Mouse (Mus musculus) lung, postnatal 0 days (tissue): ENCODE measurements around the gene Gm20388. TPM values are rescaled to one million over a fixed set of nuclear protein-coding genes. Genes with fewer than 3 reads are reported as not detected.

Source experiments
- ATAC-seq: fragments of 200-750 bp; cut with Nextera tagmentation; 2 replicates; pipeline ENCODE4 v1.8.0; 2017; ENCODE audit warnings: moderate library complexity
- DNase-seq: peaks from one replicate; pipeline ENCODE4 v3.0.0-alpha.2; 2016; ENCODE audit warnings: low spot score
- H3K27ac ChIP-seq: fragments of 300-500 bp; sonication (generic); 2 replicates; pipeline ENCODE4 v1.5.1; 2014; ENCODE audit warnings: antibody characterized with exemption, mild to moderate bottlenecking, low read length, mixed read lengths
- H3K27me3 ChIP-seq: fragments of 300-500 bp; sonication (generic); replicated peaks from 2 replicates; pipeline ENCODE4 v1.6.1; 2014; ENCODE audit warnings: low read length, mixed read lengths; ENCODE audit not compliant: insufficient read depth
- H3K36me3 ChIP-seq: fragments of 300-500 bp; sonication (generic); 2 replicates; pipeline ENCODE4 v1.6.1; 2014; ENCODE audit warnings: low read length, mixed read lengths; ENCODE audit not compliant: insufficient read depth
- H3K4me1 ChIP-seq: fragments of 300-500 bp; sonication (generic); 2 replicates; pipeline ENCODE4 v1.6.1; 2014; ENCODE audit warnings: antibody characterized with exemption, low read depth, low read length, mixed read lengths; ENCODE audit not compliant: insufficient read depth
- H3K4me2 ChIP-seq: fragments of 300-500 bp; sonication (generic); replicated peaks from 2 replicates; pipeline ENCODE4 v1.6.1; 2014; ENCODE audit warnings: low read depth, mild to moderate bottlenecking, low read length, moderate library complexity, mixed read lengths
- H3K4me3 ChIP-seq: fragments of 300-500 bp; sonication (generic); 2 replicates; pipeline ENCODE4 v1.5.1; 2014; ENCODE audit warnings: low read depth, low read length
- H3K9ac ChIP-seq: fragments of 300-500 bp; sonication (generic); replicated peaks from 2 replicates; pipeline ENCODE4 v1.6.1; 2014; ENCODE audit warnings: low read depth, mild to moderate bottlenecking
- H3K9me3 ChIP-seq: fragments of 300-500 bp; sonication (generic); 2 replicates; pipeline ENCODE4 v1.6.1; 2016; ENCODE audit warnings: low read length, mixed read lengths
- CTCF ChIP-seq: IDR thresholded peaks from 2 replicates; pipeline ENCODE4 v1.5.1; 2016; ENCODE audit warnings: antibody characterized with exemption, mild to moderate bottlenecking
- EP300 ChIP-seq: IDR thresholded peaks from 2 replicates; pipeline ENCODE4 v1.6.1; 2016; ENCODE audit warnings: antibody characterized with exemption, mild to moderate bottlenecking, control low read depth
- WGBS: fragments of 180-500 bp; shearing (Covaris S2); extraction: QIAGEN DNeasy Blood & Tissue Kit; methylation state at CpG from one replicate; pipeline ENCODE4 v1.1.7; 2014; 5-methylcytosine and 5-hydroxymethylcytosine counted together
- polyA plus RNA-seq: library from polyadenylated mRNA; unstranded; fragments of >200 nt; fragmentation: Nextera tagmentation; extraction: Ambion mirVana; gene quantifications from 2 replicates; pipeline ENCODE4 v1.2.1, GENCODE M21; 2015

Gm20388 gene
- polyA plus RNA-seq, 1 experiment from 2014 or later, result not detected

GRCm38 (mm10) chr8:124260371-124260770 lies 4349.7 kb downstream of the Gm20388 start:
- no peak overlapping the region for H3K4me2 ChIP-seq
- no peaks in the 10 kb centered on the region for H3K27me3 ChIP-seq
- DNase-seq (peak; percentile 40), ATAC-seq (peak; percentile 15; the same call in 1 of the 2 replicates)
- no peak overlapping the region for H3K9ac ChIP-seq
- no peak overlapping the region for H3K4me3 ChIP-seq
- no peaks in the 10 kb centered on the region for H3K9me3 ChIP-seq
- H3K27ac ChIP-seq, result no peak overlapping the region
- no peaks in the 10 kb centered on the region for H3K36me3 ChIP-seq
- peaks cover 32% of the 10 kb centered on the region for H3K4me1 ChIP-seq
- TF ChIP-seq EP300 (no peak), CTCF (no peak)
- 41% methylated on average over 12 of the region's 12 CpGs for WGBS

DNA sequence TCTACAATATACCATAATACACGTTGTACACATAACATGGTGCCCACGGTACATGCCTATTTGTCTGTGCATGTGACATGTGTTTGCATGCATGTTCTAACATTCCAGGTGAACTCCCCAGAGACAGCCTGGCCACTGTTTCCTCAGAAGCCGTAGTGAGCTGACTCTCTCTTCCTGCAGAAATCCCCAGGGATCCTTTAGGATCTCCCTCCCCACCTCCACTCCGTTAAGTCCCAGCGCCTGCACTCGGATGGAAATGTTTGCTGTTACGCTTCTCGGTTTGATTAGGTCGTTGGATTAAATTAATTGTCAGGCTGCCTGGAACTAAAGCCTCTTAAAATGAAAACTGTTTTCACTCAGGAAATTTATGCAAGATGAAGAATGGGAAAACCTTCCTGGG lies 4352.4 kb downstream of the Gm20388 start:
- no peak overlapping the region for H3K9ac ChIP-seq
- H3K27ac ChIP-seq, result no peak overlapping the region
- no peaks in the 10 kb centered on the region for H3K27me3 ChIP-seq
- H3K4me3 ChIP-seq, result no peak overlapping the region
- WGBS, result 72% methylated on average over 9 of the region's 9 CpGs
- H3K36me3 ChIP-seq, result no peaks in the 10 kb centered on the region
- TF ChIP-seq EP300 (no peak), CTCF (no peak)
- H3K4me1 ChIP-seq, result peaks cover 14% of the 10 kb centered on the region
- no peaks in the 10 kb centered on the region for H3K9me3 ChIP-seq
- DNase-seq (no peak), ATAC-seq (no peak)
- no peak overlapping the region for H3K4me2 ChIP-seq

DNA sequence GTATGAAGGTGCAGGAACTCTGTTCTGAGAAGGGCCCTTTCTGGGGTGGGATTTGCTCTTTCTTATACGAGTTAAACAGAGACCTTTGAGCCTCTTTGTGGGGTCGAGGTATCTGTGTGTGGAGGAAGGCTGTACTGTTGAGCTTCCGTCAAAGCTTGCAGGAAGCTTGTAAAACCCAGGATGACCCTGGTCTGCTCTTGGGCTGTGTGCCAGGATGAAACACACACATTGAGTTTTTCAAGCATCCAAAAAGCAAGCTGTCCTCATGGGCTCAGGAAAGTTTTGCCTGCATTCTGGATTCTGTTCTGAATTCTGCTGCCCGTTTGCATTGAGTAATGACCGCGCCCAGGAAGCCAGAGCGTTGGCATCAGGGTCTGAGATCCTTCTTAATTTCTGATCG lies 4353.4 kb downstream of the Gm20388 start:
- DNase-seq, result no peak
- Histone ChIP-seq H3K4me2 (no peak overlapping the region), H3K27me3 (no peaks in the 10 kb centered on the region), H3K4me1 (peaks cover 14% of the 10 kb centered on the region), H3K9me3 (no peaks in the 10 kb centered on the region), H3K9ac (no peak overlapping the region), H3K36me3 (no peaks in the 10 kb centered on the region), H3K27ac (no peak overlapping the region; the same call in 1 of the 2 replicates), H3K4me3 (no peak overlapping the region)
- 39% methylated on average over 8 of the region's 8 CpGs for WGBS
- ATAC-seq, result no peak
- no peak for TF ChIP-seq CTCF
- TF ChIP-seq EP300, result no peak

GRCm38 (mm10) chr8:124264671-124265070 lies 4354.0 kb downstream of the Gm20388 start:
- Histone ChIP-seq H3K36me3 (no peaks in the 10 kb centered on the region), H3K4me2 (no peak overlapping the region), H3K4me3 (no peak overlapping the region), H3K27me3 (no peaks in the 10 kb centered on the region), H3K9me3 (no peaks in the 10 kb centered on the region), H3K4me1 (peaks cover 14% of the 10 kb centered on the region), H3K27ac (no peak overlapping the region), H3K9ac (no peak overlapping the region)
- DNase-seq (no peak), ATAC-seq (no peak)
- WGBS, result 77% methylated on average over 12 of the region's 12 CpGs
- TF ChIP-seq CTCF (no peak), EP300 (no peak)

- H3K4me1 ChIP-seq, result peaks cover 14% of the 10 kb centered on the region
- no peak overlapping the region for H3K4me2 ChIP-seq
- WGBS, result 91% methylated on average over 2 of the region's 2 CpGs
- DNase-seq, result no peak
- no peak overlapping the region for H3K4me3 ChIP-seq
- H3K27me3 ChIP-seq, result no peaks in the 10 kb centered on the region
- no peak for ATAC-seq
- H3K9ac ChIP-seq, result no peak overlapping the region
- H3K36me3 ChIP-seq, result no peaks in the 10 kb centered on the region
- no peaks in the 10 kb centered on the region for H3K9me3 ChIP-seq
- TF ChIP-seq CTCF (no peak), EP300 (no peak)
- no peak overlapping the region for H3K27ac ChIP-seq
Observed at GRCm38 (mm10) chr8:124265130-124265529, 4354.5 kb downstream of the Gm20388 start.

- TF ChIP-seq EP300 (peak; percentile 17; the same call in 1 of the 2 replicates), CTCF (no peak)
- peak; percentile 67 for ATAC-seq
- no peak overlapping the region for H3K4me3 ChIP-seq
- peaks cover 12% of the 10 kb centered on the region for H3K4me1 ChIP-seq
- peak; percentile 68 for DNase-seq
- H3K9me3 ChIP-seq, result no peaks in the 10 kb centered on the region
- H3K36me3 ChIP-seq, result no peaks in the 10 kb centered on the region
- H3K27ac ChIP-seq, result no peak overlapping the region
- no peaks in the 10 kb centered on the region for H3K27me3 ChIP-seq
- H3K9ac ChIP-seq, result no peak overlapping the region
- H3K4me2 ChIP-seq, result no peak overlapping the region
- 56% methylated on average over 8 of the region's 8 CpGs for WGBS
Observed at GRCm38 (mm10) chr8:124265798-124266197, 4355.2 kb downstream of the Gm20388 start.

DNA sequence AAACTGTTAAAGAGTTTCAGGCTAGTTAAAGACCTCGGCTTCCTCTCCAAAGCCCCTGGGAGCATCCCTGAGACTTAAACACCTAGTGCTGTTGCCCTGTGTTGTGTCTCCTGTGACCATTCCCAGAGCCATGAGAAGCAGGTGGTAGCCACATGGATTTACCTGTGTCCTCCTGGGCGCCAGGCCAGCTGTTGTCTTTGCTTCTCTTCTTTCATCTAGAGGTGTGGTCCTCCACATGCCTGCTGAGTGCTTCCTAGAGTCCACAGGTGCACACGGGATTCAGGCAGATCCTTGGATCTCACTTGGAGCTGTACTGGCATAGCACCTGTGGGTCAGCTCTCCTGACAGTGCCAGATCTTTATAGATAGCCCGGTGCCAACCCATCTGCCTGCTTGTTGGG lies 4356.6 kb downstream of the Gm20388 start:
- no peak overlapping the region for H3K4me2 ChIP-seq
- ATAC-seq, result no peak
- no peak for DNase-seq
- peaks cover 17% of the 10 kb centered on the region for H3K4me1 ChIP-seq
- no peak overlapping the region for H3K4me3 ChIP-seq
- 62% methylated on average over 4 of the region's 4 CpGs for WGBS
- H3K27me3 ChIP-seq, result no peaks in the 10 kb centered on the region
- no peak for TF ChIP-seq CTCF
- TF ChIP-seq EP300, result no peak
- H3K36me3 ChIP-seq, result no peaks in the 10 kb centered on the region
- H3K27ac ChIP-seq, result no peak overlapping the region
- no peaks in the 10 kb centered on the region for H3K9me3 ChIP-seq
- no peak overlapping the region for H3K9ac ChIP-seq
